Mouse (Mus musculus) lung, embryonic 14.5 days (tissue): Measurements from ENCODE around the gene Sh3gl1. TPM values are rescaled to one million over a fixed set of nuclear protein-coding genes. Genes with fewer than 3 reads are reported as not detected.

Experiments
- ATAC-seq: fragments of 200-750 bp; cut with Nextera tagmentation; 2 replicates; pipeline ENCODE4 v1.8.0; 2017; ENCODE audit warnings: mild to moderate bottlenecking, moderate TSS enrichment, moderate library complexity; ENCODE audit not compliant: insufficient read depth
- DNase-seq: peaks from one replicate; pipeline ENCODE4 v3.0.0-alpha.2; 2015
- H3K27ac ChIP-seq: fragments of 300-500 bp; sonication (generic); 2 replicates; pipeline ENCODE4 v1.5.1; 2014; ENCODE audit warnings: low read depth, mild to moderate bottlenecking, moderate library complexity
- H3K27me3 ChIP-seq: fragments of 300-500 bp; sonication (generic); 2 replicates; pipeline ENCODE4 v1.6.1; 2014; ENCODE audit warnings: low read length, control low read depth; ENCODE audit not compliant: insufficient read depth
- H3K36me3 ChIP-seq: fragments of 300-500 bp; sonication (generic); 2 replicates; pipeline ENCODE4 v1.6.1; 2014; ENCODE audit warnings: control low read depth; ENCODE audit not compliant: insufficient read depth
- H3K4me1 ChIP-seq: fragments of 300-500 bp; sonication (generic); 2 replicates; pipeline ENCODE4 v1.6.1; 2014; ENCODE audit warnings: antibody characterized with exemption, control low read depth; ENCODE audit not compliant: insufficient read depth
- H3K4me2 ChIP-seq: fragments of 300-500 bp; sonication (generic); 2 replicates; pipeline ENCODE4 v1.6.1; 2014; ENCODE audit warnings: mild to moderate bottlenecking
- H3K4me3 ChIP-seq: fragments of 300-500 bp; sonication (generic); 2 replicates; pipeline ENCODE4 v1.5.1; 2014; ENCODE audit warnings: low read depth, low read length
- H3K9ac ChIP-seq: fragments of 300-500 bp; sonication (generic); 2 replicates; pipeline ENCODE4 v1.6.1; 2014
- H3K9me3 ChIP-seq: fragments of 300-500 bp; sonication (generic); 2 replicates; pipeline ENCODE4 v1.6.1; 2016; ENCODE audit warnings: low read depth, low read length, control low read depth
- CTCF ChIP-seq: IDR thresholded peaks from 2 replicates; pipeline ENCODE4 v1.5.1; 2016; ENCODE audit warnings: antibody characterized with exemption, low read depth
- WGBS: fragments of 180-500 bp; shearing (Covaris S2); extraction: QIAGEN DNeasy Blood & Tissue Kit; methylation state at CpG from one replicate; pipeline ENCODE4 v1.1.7; 2014; 5-methylcytosine and 5-hydroxymethylcytosine counted together
- polyA plus RNA-seq: library from polyadenylated mRNA; unstranded; fragments of >200 nt; fragmentation: Nextera tagmentation; extraction: Ambion mirVana; gene quantifications from 2 replicates; pipeline ENCODE4 v1.2.1, GENCODE M21; 2014

Sh3gl1 gene
- polyA plus RNA-seq, 1 experiment from 2014 or later = 160 TPM

- Histone ChIP-seq H3K9ac (no peak overlapping the region), H3K27me3 (no peaks in the 10 kb centered on the region)
Observed at GRCm38 (mm10) chr17:56024931-56025330, 11.5 kb downstream of the Sh3gl1 start.

GRCm38 (mm10) chr17:56024476-56024875 lies 12.0 kb downstream of the Sh3gl1 start:
- WGBS = 54% methylated on average over 2 of the region's 2 CpGs
- Histone ChIP-seq H3K36me3 (peaks cover 47% of the 10 kb centered on the region), H3K27me3 (no peaks in the 10 kb centered on the region), H3K9ac (no peak overlapping the region), H3K9me3 (no peaks in the 10 kb centered on the region), H3K4me2 (no peak overlapping the region), H3K27ac (no peak overlapping the region), H3K4me3 (no peak overlapping the region), H3K4me1 (no peaks in the 10 kb centered on the region)
- DNase-seq (no peak), ATAC-seq (no peak)
- TF ChIP-seq CTCF = no peak

More at GRCm38 (mm10) chr17:56024931-56025330, 11.5 kb downstream of the Sh3gl1 start:
- no peak for ATAC-seq
- no peak for DNase-seq
- Histone ChIP-seq H3K9me3 (no peaks in the 10 kb centered on the region), H3K4me3 (no peak overlapping the region), H3K4me1 (no peaks in the 10 kb centered on the region), H3K4me2 (no peak overlapping the region), H3K27ac (no peak overlapping the region), H3K36me3 (peaks cover 47% of the 10 kb centered on the region; the same call in 1 of the 2 replicates)
- 65% methylated on average over 5 of the region's 5 CpGs for WGBS
- TF ChIP-seq CTCF = no peak

- no peak overlapping the region for H3K4me3 ChIP-seq
- 70% methylated on average over 5 of the region's 5 CpGs for WGBS
- H3K9ac ChIP-seq = no peak overlapping the region
- H3K27ac ChIP-seq = no peak overlapping the region
- H3K36me3 ChIP-seq = peaks cover 46% of the 10 kb centered on the region
- H3K4me2 ChIP-seq = no peak overlapping the region
- H3K4me1 ChIP-seq = no peaks in the 10 kb centered on the region
- DNase-seq = no peak
- no peak for TF ChIP-seq CTCF
- ATAC-seq = no peak
- no peaks in the 10 kb centered on the region for H3K9me3 ChIP-seq
- no peaks in the 10 kb centered on the region for H3K27me3 ChIP-seq
Observed at GRCm38 (mm10) chr17:56023386-56023785, 13.0 kb downstream of the Sh3gl1 start.

GRCm38 (mm10) chr17:56022989-56023290 lies 13.5 kb downstream of the Sh3gl1 start:
- no peak overlapping the region for H3K9ac ChIP-seq
- no peak for ATAC-seq
- no peaks in the 10 kb centered on the region for H3K27me3 ChIP-seq
- H3K4me3 ChIP-seq = no peak overlapping the region
- no peak for DNase-seq
- no peak overlapping the region for H3K27ac ChIP-seq
- peaks cover 47% of the 10 kb centered on the region for H3K36me3 ChIP-seq
- no peaks in the 10 kb centered on the region for H3K4me1 ChIP-seq
- no peak for TF ChIP-seq CTCF
- H3K4me2 ChIP-seq = no peak overlapping the region
- 80% methylated on average over 4 of the region's 4 CpGs for WGBS
- H3K9me3 ChIP-seq = no peaks in the 10 kb centered on the region

- TF ChIP-seq CTCF = no peak
- Histone ChIP-seq H3K9me3 (no peaks in the 10 kb centered on the region), H3K36me3 (peaks cover 48% of the 10 kb centered on the region), H3K27me3 (no peaks in the 10 kb centered on the region), H3K4me1 (no peaks in the 10 kb centered on the region), H3K4me2 (no peak overlapping the region), H3K4me3 (no peak overlapping the region), H3K9ac (no peak overlapping the region), H3K27ac (no peak overlapping the region)
- DNase-seq = no peak
- 69% methylated on average over 2 of the region's 2 CpGs for WGBS
- no peak for ATAC-seq
Observed at GRCm38 (mm10) chr17:56022131-56022988, 14.1 kb downstream of the Sh3gl1 start.

- TF ChIP-seq CTCF = no peak
- Histone ChIP-seq H3K4me1 (no peaks in the 10 kb centered on the region), H3K27ac (no peak overlapping the region), H3K9me3 (no peaks in the 10 kb centered on the region), H3K36me3 (peaks cover 57% of the 10 kb centered on the region), H3K27me3 (no peaks in the 10 kb centered on the region), H3K4me3 (no peak overlapping the region), H3K9ac (no peak overlapping the region), H3K4me2 (no peak overlapping the region)
- DNase-seq (no peak), ATAC-seq (no peak)
- WGBS = 83% methylated on average over 4 of the region's 4 CpGs
Observed at GRCm38 (mm10) chr17:56021161-56021910, 15.1 kb downstream of the Sh3gl1 start.

- whole genome bisulfite sequencing = 87% methylated on average over 6 of the region's 6 CpGs
- no peak overlapping the region for H3K4me3 ChIP-seq
- H3K4me1 ChIP-seq = no peaks in the 10 kb centered on the region
- no peak for DNase-seq
- H3K27ac ChIP-seq = no peak overlapping the region
- no peak for TF ChIP-seq CTCF
- peaks cover 62% of the 10 kb centered on the region for H3K36me3 ChIP-seq
- H3K4me2 ChIP-seq = no peak overlapping the region
- H3K9me3 ChIP-seq = no peaks in the 10 kb centered on the region
- no peak for ATAC-seq
- no peaks in the 10 kb centered on the region for H3K27me3 ChIP-seq
- no peak overlapping the region for H3K9ac ChIP-seq
Observed at GRCm38 (mm10) chr17:56020400-56021084, 15.9 kb downstream of the Sh3gl1 start.
